Mouse (Mus musculus): ENCODE measurements around the gene Zfp524.

- TF ChIP-seq POLR2A (IDR thresholded peaks at IDR 0.05; ENCODE audit: low read depth, low read length) (no peak), CTCF (IDR thresholded peaks at IDR 0.05; ENCODE audit: extremely low read depth, insufficient read depth, insufficient read length, insufficient replicate concordance) (no peak)
These were observed 2.7 kb downstream of the Zfp524 start for GRCm38 (mm10) chr7:5016920-5017319.

Measured in spleen, adult 2 months (tissue).